Mouse (Mus musculus) neural tube, embryonic 14.5 days (tissue): ENCODE data around the gene Gdf9. TPM values are rescaled to one million over a fixed set of nuclear protein-coding genes. Genes with fewer than 3 reads are reported as not detected.

ENCODE experiments used
- ATAC-seq: fragments of 200-750 bp; cut with Nextera tagmentation; 2 replicates; pipeline ENCODE4 v1.8.0; 2017; ENCODE audit warnings: low read depth, mild to moderate bottlenecking, moderate TSS enrichment, moderate library complexity
- H3K27ac ChIP-seq: fragments of 300-500 bp; sonication (generic); 2 replicates; pipeline ENCODE4 v1.5.1; 2014; ENCODE audit warnings: low read depth, mild to moderate bottlenecking, control low read depth, low read length, moderate library complexity, mixed read lengths
- H3K27me3 ChIP-seq: fragments of 300-500 bp; sonication (generic); 2 replicates; pipeline ENCODE4 v1.6.1; 2014; ENCODE audit warnings: low read length; ENCODE audit not compliant: control insufficient read depth, insufficient read depth
- H3K36me3 ChIP-seq: fragments of 300-500 bp; sonication (generic); 2 replicates; pipeline ENCODE4 v1.6.1; 2014; ENCODE audit warnings: low read length, mixed read lengths; ENCODE audit not compliant: control insufficient read depth, insufficient read depth
- H3K4me1 ChIP-seq: fragments of 300-500 bp; sonication (generic); 2 replicates; pipeline ENCODE4 v1.6.1; 2014; ENCODE audit warnings: low read length; ENCODE audit not compliant: control insufficient read depth, insufficient read depth
- H3K4me2 ChIP-seq: fragments of 300-500 bp; sonication (generic); 2 replicates; pipeline ENCODE4 v1.6.1; 2014; ENCODE audit warnings: mild to moderate bottlenecking, low read depth, low read length, control low read depth
- H3K4me3 ChIP-seq: fragments of 300-500 bp; sonication (generic); 2 replicates; pipeline ENCODE4 v1.5.1; 2014; ENCODE audit warnings: low read depth, low read length, control low read depth, mixed read lengths
- H3K9ac ChIP-seq: fragments of 300-500 bp; sonication (generic); replicated peaks from 2 replicates; pipeline ENCODE4 v1.6.1; 2014; ENCODE audit warnings: low read depth, mild to moderate bottlenecking, control low read depth, low read length, mixed read lengths
- H3K9me3 ChIP-seq: fragments of 300-500 bp; sonication (generic); 2 replicates; pipeline ENCODE4 v1.6.1; 2016; ENCODE audit warnings: low read length; ENCODE audit not compliant: control insufficient read depth
- WGBS: fragments of 180-500 bp; shearing (Covaris S2); extraction: QIAGEN DNeasy Blood & Tissue Kit; methylation state at CpG from one replicate; pipeline ENCODE4 v1.1.7; 2014; 5-methylcytosine and 5-hydroxymethylcytosine counted together
- polyA plus RNA-seq: library from polyadenylated mRNA; unstranded; fragments of >200 nt; fragmentation: Nextera tagmentation; extraction: Ambion mirVana; gene quantifications from 2 replicates; pipeline ENCODE4 v1.2.1, GENCODE M21; 2014

The Gdf9 gene
- polyA plus RNA-seq, 1 experiment from 2014 or later = 3.4 TPM

GRCm38 (mm10) chr11:53435504-53435903 lies 4.7 kb downstream of the Gdf9 start:
- no peak overlapping the region for H3K4me2 ChIP-seq
- H3K9ac ChIP-seq = no peak overlapping the region
- H3K36me3 ChIP-seq = no peaks in the 10 kb centered on the region
- H3K9me3 ChIP-seq = no peaks in the 10 kb centered on the region
- no peak overlapping the region for H3K27ac ChIP-seq
- ATAC-seq = no peak
- 89% methylated on average over 8 of the region's 8 CpGs for WGBS
- no peak overlapping the region for H3K4me3 ChIP-seq
- H3K27me3 ChIP-seq = no peaks in the 10 kb centered on the region
- H3K4me1 ChIP-seq = no peaks in the 10 kb centered on the region

- WGBS = 95% methylated on average over 6 of the region's 6 CpGs
- no peaks in the 10 kb centered on the region for H3K27me3 ChIP-seq
These were observed 5.5 kb downstream of the Gdf9 start for GRCm38 (mm10) chr11:53436338-53436737.

GRCm38 (mm10) chr11:53441921-53442320 lies 11.1 kb downstream of the Gdf9 start:
- Histone ChIP-seq H3K9ac (no peak overlapping the region), H3K4me2 (no peak overlapping the region), H3K9me3 (no peaks in the 10 kb centered on the region), H3K27me3 (no peaks in the 10 kb centered on the region), H3K4me3 (no peak overlapping the region), H3K27ac (no peak overlapping the region), H3K36me3 (no peaks in the 10 kb centered on the region), H3K4me1 (no peaks in the 10 kb centered on the region)
- ATAC-seq = no peak
- 69% methylated on average over 12 of the region's 12 CpGs for WGBS

More at GRCm38 (mm10) chr11:53436338-53436737, 5.5 kb downstream of the Gdf9 start:
- Histone ChIP-seq H3K4me2 (no peak overlapping the region), H3K36me3 (no peaks in the 10 kb centered on the region), H3K27ac (no peak overlapping the region), H3K4me3 (no peak overlapping the region), H3K9me3 (no peaks in the 10 kb centered on the region), H3K4me1 (no peaks in the 10 kb centered on the region), H3K9ac (no peak overlapping the region)
- ATAC-seq = no peak

- 39% methylated on average over 6 of the region's 6 CpGs for WGBS
- no peaks in the 10 kb centered on the region for H3K36me3 ChIP-seq
- H3K4me3 ChIP-seq = no peak overlapping the region
- no peak for ATAC-seq
- H3K9me3 ChIP-seq = no peaks in the 10 kb centered on the region
- no peak overlapping the region for H3K27ac ChIP-seq
- H3K27me3 ChIP-seq = no peaks in the 10 kb centered on the region
- H3K4me2 ChIP-seq = no peak overlapping the region
- no peaks in the 10 kb centered on the region for H3K4me1 ChIP-seq
- no peak overlapping the region for H3K9ac ChIP-seq
These were observed 13.0 kb downstream of the Gdf9 start for GRCm38 (mm10) chr11:53443861-53444260.

- Histone ChIP-seq H3K9me3 (no peaks in the 10 kb centered on the region), H3K36me3 (no peaks in the 10 kb centered on the region), H3K4me2 (no peak overlapping the region), H3K4me1 (no peaks in the 10 kb centered on the region), H3K4me3 (no peak overlapping the region), H3K27ac (no peak overlapping the region), H3K9ac (no peak overlapping the region), H3K27me3 (no peaks in the 10 kb centered on the region)
- no peak for ATAC-seq
- WGBS = 74% methylated on average over 13 of the region's 13 CpGs
These were observed 14.7 kb downstream of the Gdf9 start for GRCm38 (mm10) chr11:53445562-53445961.

GRCm38 (mm10) chr11:53446183-53446582 lies 15.4 kb downstream of the Gdf9 start:
- Histone ChIP-seq H3K4me2 (no peak overlapping the region), H3K4me1 (no peaks in the 10 kb centered on the region), H3K27ac (no peak overlapping the region), H3K4me3 (no peak overlapping the region), H3K27me3 (no peaks in the 10 kb centered on the region), H3K9ac (no peak overlapping the region), H3K36me3 (no peaks in the 10 kb centered on the region), H3K9me3 (no peaks in the 10 kb centered on the region)
- no peak for ATAC-seq
- 88% methylated on average over 13 of the region's 13 CpGs for WGBS

- Histone ChIP-seq H3K27me3 (no peaks in the 10 kb centered on the region), H3K9me3 (no peaks in the 10 kb centered on the region), H3K36me3 (no peaks in the 10 kb centered on the region), H3K27ac (no peak overlapping the region), H3K4me3 (no peak overlapping the region), H3K4me2 (no peak overlapping the region), H3K4me1 (no peaks in the 10 kb centered on the region), H3K9ac (no peak overlapping the region)
- WGBS = 90% methylated on average over 8 of the region's 8 CpGs
- ATAC-seq = no peak
These were observed 17.2 kb downstream of the Gdf9 start for GRCm38 (mm10) chr11:53447996-53448395.

GRCm38 (mm10) chr11:53448529-53448928 lies 17.7 kb downstream of the Gdf9 start:
- no peaks in the 10 kb centered on the region for H3K27me3 ChIP-seq
- H3K9me3 ChIP-seq = no peaks in the 10 kb centered on the region
- H3K36me3 ChIP-seq = no peaks in the 10 kb centered on the region
- WGBS = 94% methylated on average over 1 of the region's 1 CpGs
- no peak overlapping the region for H3K4me2 ChIP-seq
- H3K4me1 ChIP-seq = no peaks in the 10 kb centered on the region
- no peak overlapping the region for H3K27ac ChIP-seq
- H3K9ac ChIP-seq = no peak overlapping the region
- ATAC-seq = no peak
- H3K4me3 ChIP-seq = no peak overlapping the region

- Histone ChIP-seq H3K36me3 (no peaks in the 10 kb centered on the region), H3K4me1 (no peaks in the 10 kb centered on the region), H3K9me3 (no peaks in the 10 kb centered on the region), H3K4me3 (no peak overlapping the region), H3K27ac (no peak overlapping the region), H3K27me3 (no peaks in the 10 kb centered on the region), H3K9ac (no peak overlapping the region), H3K4me2 (no peak overlapping the region)
- ATAC-seq = no peak
- 62% methylated on average over 15 of the region's 15 CpGs for WGBS
These were observed 19.4 kb downstream of the Gdf9 start for GRCm38 (mm10) chr11:53450070-53450705.
